Mouse (Mus musculus): ENCODE results near the gene Fopnl. TPM values are rescaled to one million over a fixed set of nuclear protein-coding genes. Genes with fewer than 3 reads are reported as not detected.

Gene Fopnl
- polyA plus RNA-seq, 1 experiment from 2014 or later: 27.5 TPM

- 93% methylated on average over 1 of the region's 1 CpGs for WGBS (ENCODE audit: missing documents)
- no peak overlapping the region for H3K27ac ChIP-seq
- no peak overlapping the region for H3K4me3 ChIP-seq (ENCODE audit: inconsistent target)
- no peaks in the 10 kb centered on the region for H3K79me2 ChIP-seq (ENCODE audit: inconsistent target)
- no peaks in the 10 kb centered on the region for H3K36me3 ChIP-seq (ENCODE audit: inconsistent target)
These were observed 11.0 kb upstream of the Fopnl start for GRCm38 (mm10) chr16:14328156-14328555.

GRCm38 (mm10) chr16:14320494-14320893 lies 3.3 kb upstream of the Fopnl start:
- Histone ChIP-seq H3K36me3 (ENCODE audit: inconsistent target) (no peaks in the 10 kb centered on the region), H3K27ac (no peak overlapping the region), H3K79me2 (ENCODE audit: inconsistent target) (peaks cover 16% of the 10 kb centered on the region), H3K4me3 (ENCODE audit: inconsistent target) (no peak overlapping the region)
- 73% methylated on average over 1 of the region's 1 CpGs for whole genome bisulfite sequencing (ENCODE audit: missing documents)

- no peak overlapping the region for H3K4me3 ChIP-seq (ENCODE audit: inconsistent target)
- 93% methylated on average over 3 of the region's 3 CpGs for WGBS (ENCODE audit: missing documents)
- H3K36me3 ChIP-seq (ENCODE audit: inconsistent target): no peaks in the 10 kb centered on the region
- H3K79me2 ChIP-seq (ENCODE audit: inconsistent target): peaks cover 24% of the 10 kb centered on the region
- no peak overlapping the region for H3K27ac ChIP-seq
These were observed 2.5 kb upstream of the Fopnl start for GRCm38 (mm10) chr16:14319681-14320080.

GRCm38 (mm10) chr16:14312914-14313313 lies 4.3 kb downstream of the Fopnl start:
- Histone ChIP-seq H3K36me3 (ENCODE audit: inconsistent target) (no peaks in the 10 kb centered on the region), H3K79me2 (ENCODE audit: inconsistent target) (peaks cover 46% of the 10 kb centered on the region), H3K4me3 (ENCODE audit: inconsistent target) (no peak overlapping the region), H3K27ac (no peak overlapping the region)
- WGBS (ENCODE audit: missing documents): 95% methylated on average over 6 of the region's 7 CpGs

- no peak overlapping the region for H3K4me3 ChIP-seq (ENCODE audit: inconsistent target)
- H3K27ac ChIP-seq: no peak overlapping the region
- H3K79me2 ChIP-seq (ENCODE audit: inconsistent target): peaks cover 39% of the 10 kb centered on the region
- H3K36me3 ChIP-seq (ENCODE audit: inconsistent target): no peaks in the 10 kb centered on the region
- WGBS (ENCODE audit: missing documents): 61% methylated on average over 6 of the region's 6 CpGs
These were observed 5.8 kb downstream of the Fopnl start for GRCm38 (mm10) chr16:14311371-14311770.

GRCm38 (mm10) chr16:14309833-14310232 lies 7.4 kb downstream of the Fopnl start:
- no peak overlapping the region for H3K4me3 ChIP-seq (ENCODE audit: inconsistent target)
- no peaks in the 10 kb centered on the region for H3K36me3 ChIP-seq (ENCODE audit: inconsistent target)
- 60% methylated on average over 3 of the region's 3 CpGs for WGBS (ENCODE audit: missing documents)
- H3K79me2 ChIP-seq (ENCODE audit: inconsistent target): peaks cover 23% of the 10 kb centered on the region
- H3K27ac ChIP-seq: no peak overlapping the region

GRCm38 (mm10) chr16:14308245-14309073 lies 8.7 kb downstream of the Fopnl start:
- no peak overlapping the region for H3K27ac ChIP-seq

GRCm38 (mm10) chr16:14307373-14307772 lies 9.8 kb downstream of the Fopnl start:
- Histone ChIP-seq H3K79me2 (ENCODE audit: inconsistent target) (peaks cover 5% of the 10 kb centered on the region; the same call in 1 of the 2 replicates), H3K36me3 (ENCODE audit: inconsistent target) (peaks cover 6% of the 10 kb centered on the region; the same call in 1 of the 2 replicates), H3K27ac (peak overlapping the region; percentile 17; the same call in 1 of the 2 replicates), H3K4me3 (ENCODE audit: inconsistent target) (no peak overlapping the region)
- WGBS (ENCODE audit: missing documents): 17% methylated on average over 1 of the region's 1 CpGs

More at GRCm38 (mm10) chr16:14308245-14309073, 8.7 kb downstream of the Fopnl start:
- Histone ChIP-seq H3K79me2 (ENCODE audit: inconsistent target) (peaks cover 10% of the 10 kb centered on the region), H3K36me3 (ENCODE audit: inconsistent target) (peaks cover 5% of the 10 kb centered on the region; the same call in 1 of the 2 replicates), H3K4me3 (ENCODE audit: inconsistent target) (no peak overlapping the region)
- whole genome bisulfite sequencing (ENCODE audit: missing documents): 90% methylated on average over 5 of the region's 6 CpGs

GRCm38 (mm10) chr16:14306451-14306850 lies 10.8 kb downstream of the Fopnl start:
- Histone ChIP-seq H3K4me3 (ENCODE audit: inconsistent target) (no peak overlapping the region), H3K27ac (no peak overlapping the region), H3K36me3 (ENCODE audit: inconsistent target) (peaks cover 6% of the 10 kb centered on the region; the same call in 1 of the 2 replicates), H3K79me2 (ENCODE audit: inconsistent target) (no peaks in the 10 kb centered on the region)
- WGBS (ENCODE audit: missing documents): 100% methylated on average over 1 of the region's 1 CpGs

- peaks cover 21% of the 10 kb centered on the region for H3K36me3 ChIP-seq (ENCODE audit: inconsistent target)
- 96% methylated on average over 2 of the region's 3 CpGs for WGBS (ENCODE audit: missing documents)
- no peaks in the 10 kb centered on the region for H3K79me2 ChIP-seq (ENCODE audit: inconsistent target)
These were observed 12.4 kb downstream of the Fopnl start for GRCm38 (mm10) chr16:14304791-14305190.

GRCm38 (mm10) chr16:14303676-14304075 lies 13.5 kb downstream of the Fopnl start:
- H3K79me2 ChIP-seq (ENCODE audit: inconsistent target): no peaks in the 10 kb centered on the region
- H3K36me3 ChIP-seq (ENCODE audit: inconsistent target): peaks cover 33% of the 10 kb centered on the region
- H3K4me3 ChIP-seq (ENCODE audit: inconsistent target): no peak overlapping the region
- WGBS (ENCODE audit: missing documents): 91% methylated on average over 7 of the region's 7 CpGs
- no peak overlapping the region for H3K27ac ChIP-seq

More at GRCm38 (mm10) chr16:14304791-14305190, 12.4 kb downstream of the Fopnl start:
- Histone ChIP-seq H3K4me3 (ENCODE audit: inconsistent target) (no peak overlapping the region), H3K27ac (no peak overlapping the region)

- H3K36me3 ChIP-seq (ENCODE audit: inconsistent target): peaks cover 36% of the 10 kb centered on the region
- H3K4me3 ChIP-seq (ENCODE audit: inconsistent target): no peak overlapping the region
- no peaks in the 10 kb centered on the region for H3K79me2 ChIP-seq (ENCODE audit: inconsistent target)
- no peak overlapping the region for H3K27ac ChIP-seq
- 100% methylated on average over 2 of the region's 2 CpGs for WGBS (ENCODE audit: missing documents)
These were observed 14.1 kb downstream of the Fopnl start for GRCm38 (mm10) chr16:14303148-14303547.

GRCm38 (mm10) chr16:14298461-14298860 lies 18.7 kb downstream of the Fopnl start:
- Histone ChIP-seq H3K79me2 (ENCODE audit: inconsistent target) (no peaks in the 10 kb centered on the region), H3K36me3 (ENCODE audit: inconsistent target) (peaks cover 31% of the 10 kb centered on the region), H3K4me3 (ENCODE audit: inconsistent target) (no peak overlapping the region), H3K27ac (no peak overlapping the region)
- 90% methylated on average over 4 of the region's 4 CpGs for WGBS (ENCODE audit: missing documents)

- 97% methylated on average over 4 of the region's 4 CpGs for WGBS (ENCODE audit: missing documents)
- Histone ChIP-seq H3K4me3 (ENCODE audit: inconsistent target) (no peak overlapping the region), H3K36me3 (ENCODE audit: inconsistent target) (peaks cover 30% of the 10 kb centered on the region), H3K79me2 (ENCODE audit: inconsistent target) (no peaks in the 10 kb centered on the region), H3K27ac (no peak overlapping the region)
These were observed 19.5 kb downstream of the Fopnl start for GRCm38 (mm10) chr16:14297746-14298145.

- Histone ChIP-seq H3K36me3 (ENCODE audit: inconsistent target) (peaks cover 30% of the 10 kb centered on the region), H3K79me2 (ENCODE audit: inconsistent target) (no peaks in the 10 kb centered on the region), H3K4me3 (ENCODE audit: inconsistent target) (no peak overlapping the region), H3K27ac (no peak overlapping the region)
- 97% methylated on average over 3 of the region's 3 CpGs for WGBS (ENCODE audit: missing documents)
These were observed 20.1 kb downstream of the Fopnl start for GRCm38 (mm10) chr16:14297137-14297536.
